Mouse (Mus musculus) cerebellum, adult 2 months (tissue): ENCODE data around the gene Pde4a.

Experiments used
- CTCF ChIP-seq: fragments of 200-500 bp; IDR thresholded peaks from 2 replicates; pipeline ENCODE4 v1.5.1; 2011; ENCODE audit warnings: low read depth, mild to moderate bottlenecking, control low read depth, low read length, moderate library complexity, borderline replicate concordance; ENCODE audit not compliant: insufficient read depth
- POLR2A ChIP-seq: fragments of 200-500 bp; IDR thresholded peaks from 2 replicates; pipeline ENCODE4 v1.6.1; 2011; ENCODE audit warnings: low read length, control low read depth, borderline replicate concordance; ENCODE audit not compliant: insufficient read depth

DNA sequence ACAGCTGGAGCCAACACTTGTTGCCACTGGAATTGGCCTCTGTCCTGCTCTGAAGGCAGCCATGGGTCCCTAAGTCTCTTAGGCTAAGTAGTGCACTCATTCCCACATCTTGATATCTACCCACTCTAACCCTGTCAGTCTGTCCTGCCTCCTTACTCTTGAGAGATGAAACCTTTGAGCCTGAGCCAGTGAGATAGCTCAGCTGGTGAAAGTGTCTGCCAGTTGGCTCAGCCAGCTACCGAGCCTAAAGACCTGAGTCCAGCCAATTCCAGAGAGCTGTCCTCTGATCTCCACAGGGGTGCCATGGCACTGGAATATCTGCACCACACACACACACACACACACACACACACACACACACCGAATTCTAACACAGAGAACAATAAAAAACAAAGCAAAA is 85.0 kb downstream of the Pde4a start:
- TF ChIP-seq POLR2A = no peak
- no peak for TF ChIP-seq CTCF
